16 mouse cellular contexts compared by ENCODE assay signal in genomic region chr7:84534632-84535031, GRCm38 (mm10). TPM values are rescaled to one million over a fixed set of nuclear protein-coding genes. Genes with fewer than 3 reads are reported as not detected.
"Had no signal": no experiment of that assay in that cellular context is flagged by ENCODE, and none has a peak within 500 bp of the region (broad histone marks: within the 10 kb centered on the region; RNA-seq: fewer than 3 reads in every experiment).

No protein-coding gene starts in this region.

- DNase-seq: kidney, adult 2 months; kidney, postnatal 25 days; layer of hippocampus, postnatal 36 days; liver; lung, adult 18-20 months; lung, postnatal 10 days; lung, postnatal 36 days; retina, postnatal 1 day; right cerebral cortex, postnatal 4 days; thymus, postnatal 25 days had no signal

- ATAC-seq: intestine, postnatal 0 days; liver, embryonic 12.5 days; midbrain, embryonic 13.5 days; midbrain, embryonic 16.5 days had no signal

RNA-seq across cellular contexts. Expression of gene Gm2115, which starts 5.9 kb away (rescaled TPM):
- total RNA-seq: monocyte, adult 5-6 weeks; neutrophil, adult 5-6 weeks had no signal
